Mouse (Mus musculus): ENCODE measurements around the gene Tcp11.

GRCm38 (mm10) chr17:28072730-28073129 is 7.7 kb downstream of the Tcp11 start:
- TF ChIP-seq CTCF (IDR thresholded peaks at IDR 0.05; ENCODE audit: insufficient read depth, low read depth, low read length) (no peak), POLR2A (IDR thresholded peaks at IDR 0.05; ENCODE audit: insufficient read depth, low read depth, low read length) (no peak)

All from olfactory bulb, adult 2 months (tissue).